Mouse (Mus musculus): Measurements from ENCODE around the gene Olfr718-ps1. TPM values are rescaled to one million over a fixed set of nuclear protein-coding genes. Genes with fewer than 3 reads are reported as not detected.

Olfr718-ps1 gene
- polyA plus RNA-seq, 1 experiment from 2014 or later = not detected

GRCm38 (mm10) chr5:143124805-143125378 lies 22.5 kb downstream of the Olfr718-ps1 start:
- Histone ChIP-seq H3K27me3 (replicated peaks; ENCODE audit: control insufficient read depth, insufficient read depth, low read length) (no peaks in the 10 kb centered on the region), H3K9me3 (replicated peaks; ENCODE audit: control insufficient read depth, low read length) (no peaks in the 10 kb centered on the region), H3K4me3 (ENCODE audit: low read depth, low read length) (no peak overlapping the region), H3K4me2 (ENCODE audit: low read length) (no peak overlapping the region), H3K4me1 (ENCODE audit: control insufficient read depth, insufficient read depth, low read length) (no peaks in the 10 kb centered on the region), H3K9ac (ENCODE audit: low read length) (no peak overlapping the region), H3K27ac (ENCODE audit: low read depth, low read length) (peak overlapping the region; percentile 82), H3K36me3 (ENCODE audit: control insufficient read depth, insufficient read depth, low read length) (no peaks in the 10 kb centered on the region)
- WGBS = 73% methylated on average over 4 of the region's 4 CpGs
- ATAC-seq (no peak), DNase-seq (ENCODE audit: low spot score) (no peak)

GRCm38 (mm10) chr5:143122673-143123072 lies 24.7 kb downstream of the Olfr718-ps1 start:
- Histone ChIP-seq H3K36me3 (ENCODE audit: control insufficient read depth, insufficient read depth, low read length) (no peaks in the 10 kb centered on the region), H3K27ac (ENCODE audit: low read depth, low read length) (no peak overlapping the region), H3K4me3 (ENCODE audit: low read depth, low read length) (no peak overlapping the region), H3K4me1 (ENCODE audit: control insufficient read depth, insufficient read depth, low read length) (no peaks in the 10 kb centered on the region), H3K27me3 (replicated peaks; ENCODE audit: control insufficient read depth, insufficient read depth, low read length) (no peaks in the 10 kb centered on the region), H3K4me2 (ENCODE audit: low read length) (no peak overlapping the region), H3K9ac (ENCODE audit: low read length) (no peak overlapping the region), H3K9me3 (replicated peaks; ENCODE audit: control insufficient read depth, low read length) (no peaks in the 10 kb centered on the region)
- 12% methylated on average over 1 of the region's 1 CpGs for WGBS
- DNase-seq (ENCODE audit: low spot score) = no peak
- no peak for ATAC-seq

GRCm38 (mm10) chr5:143122125-143122524 lies 25.3 kb downstream of the Olfr718-ps1 start:
- H3K4me3 ChIP-seq (ENCODE audit: low read depth, low read length) = no peak overlapping the region
- H3K4me1 ChIP-seq (ENCODE audit: control insufficient read depth, insufficient read depth, low read length) = no peaks in the 10 kb centered on the region
- WGBS = 74% methylated on average over 8 of the region's 8 CpGs
- no peak overlapping the region for H3K4me2 ChIP-seq (ENCODE audit: low read length)
- DNase-seq (ENCODE audit: low spot score) (no peak), ATAC-seq (no peak)
- H3K27ac ChIP-seq (ENCODE audit: low read depth, low read length) = no peak overlapping the region
- no peaks in the 10 kb centered on the region for H3K9me3 ChIP-seq (replicated peaks; ENCODE audit: control insufficient read depth, low read length)
- H3K9ac ChIP-seq (ENCODE audit: low read length) = no peak overlapping the region
- H3K36me3 ChIP-seq (ENCODE audit: control insufficient read depth, insufficient read depth, low read length) = no peaks in the 10 kb centered on the region
- H3K27me3 ChIP-seq (replicated peaks; ENCODE audit: control insufficient read depth, insufficient read depth, low read length) = no peaks in the 10 kb centered on the region

GRCm38 (mm10) chr5:143112281-143113246 lies 34.8 kb downstream of the Olfr718-ps1 start, which contains the start of gene Rnf216:
Gene Rnf216 (minus strand): TSS chr5:143112994.
- peak; percentile 95 for DNase-seq (ENCODE audit: low spot score)
- peaks cover 6% of the 10 kb centered on the region; the same call in 1 of the 2 replicates for H3K4me1 ChIP-seq (ENCODE audit: control insufficient read depth, insufficient read depth, low read length)
- H3K9ac ChIP-seq (ENCODE audit: low read length) = peak within 1 kb of the TSS; percentile 85
- ATAC-seq = peak; percentile 96
- H3K27ac ChIP-seq (ENCODE audit: low read depth, low read length) = peak within 1 kb of the TSS; percentile 85
- H3K36me3 ChIP-seq (ENCODE audit: control insufficient read depth, insufficient read depth, low read length) = no peaks in the 10 kb centered on the region
- under 1% methylated on average over 85 of the region's 110 CpGs for WGBS
- H3K9me3 ChIP-seq (replicated peaks; ENCODE audit: control insufficient read depth, low read length) = no peaks in the 10 kb centered on the region
- H3K4me3 ChIP-seq (ENCODE audit: low read depth, low read length) = peak within 1 kb of the TSS; percentile 90
- no peaks in the 10 kb centered on the region for H3K27me3 ChIP-seq (replicated peaks; ENCODE audit: control insufficient read depth, insufficient read depth, low read length)
- peak within 1 kb of the TSS; percentile 65 for H3K4me2 ChIP-seq (ENCODE audit: low read length)

- no peaks in the 10 kb centered on the region for H3K27me3 ChIP-seq (replicated peaks; ENCODE audit: control insufficient read depth, insufficient read depth, low read length)
- no peaks in the 10 kb centered on the region for H3K9me3 ChIP-seq (replicated peaks; ENCODE audit: control insufficient read depth, low read length)
- H3K4me3 ChIP-seq (ENCODE audit: low read depth, low read length) = no peak overlapping the region
- no peaks in the 10 kb centered on the region for H3K36me3 ChIP-seq (ENCODE audit: control insufficient read depth, insufficient read depth, low read length)
- H3K27ac ChIP-seq (ENCODE audit: low read depth, low read length) = no peak overlapping the region
- H3K9ac ChIP-seq (ENCODE audit: low read length) = no peak overlapping the region
- WGBS = 90% methylated on average over 3 of the region's 3 CpGs
- ATAC-seq (no peak), DNase-seq (ENCODE audit: low spot score) (no peak)
- no peak overlapping the region for H3K4me2 ChIP-seq (ENCODE audit: low read length)
- peaks cover 6% of the 10 kb centered on the region; the same call in 1 of the 2 replicates for H3K4me1 ChIP-seq (ENCODE audit: control insufficient read depth, insufficient read depth, low read length)
Measured at GRCm38 (mm10) chr5:143106842-143107241, 40.5 kb downstream of the Olfr718-ps1 start.

GRCm38 (mm10) chr5:143103231-143103630 lies 44.1 kb downstream of the Olfr718-ps1 start:
- 93% methylated on average over 2 of the region's 2 CpGs for whole genome bisulfite sequencing
- Histone ChIP-seq H3K9me3 (replicated peaks; ENCODE audit: control insufficient read depth, low read length) (no peaks in the 10 kb centered on the region), H3K9ac (ENCODE audit: low read length) (no peak overlapping the region), H3K27ac (ENCODE audit: low read depth, low read length) (no peak overlapping the region), H3K4me1 (ENCODE audit: control insufficient read depth, insufficient read depth, low read length) (0 out of 2 replicates have a peak, but pooled peaks cover 2% of the 10 kb centered on the region), H3K36me3 (ENCODE audit: control insufficient read depth, insufficient read depth, low read length) (no peaks in the 10 kb centered on the region), H3K27me3 (replicated peaks; ENCODE audit: control insufficient read depth, insufficient read depth, low read length) (no peaks in the 10 kb centered on the region), H3K4me3 (ENCODE audit: low read depth, low read length) (no peak overlapping the region), H3K4me2 (ENCODE audit: low read length) (no peak overlapping the region)
- DNase-seq (ENCODE audit: low spot score) (no peak), ATAC-seq (no peak)

GRCm38 (mm10) chr5:143101626-143102025 lies 45.8 kb downstream of the Olfr718-ps1 start:
- no peaks in the 10 kb centered on the region for H3K9me3 ChIP-seq (replicated peaks; ENCODE audit: control insufficient read depth, low read length)
- no peak overlapping the region for H3K4me2 ChIP-seq (ENCODE audit: low read length)
- DNase-seq (ENCODE audit: low spot score) (no peak), ATAC-seq (no peak)
- no peak overlapping the region for H3K4me3 ChIP-seq (ENCODE audit: low read depth, low read length)
- H3K4me1 ChIP-seq (ENCODE audit: control insufficient read depth, insufficient read depth, low read length) = 0 out of 2 replicates have a peak, but pooled peaks cover 2% of the 10 kb centered on the region
- no peak overlapping the region for H3K9ac ChIP-seq (ENCODE audit: low read length)
- WGBS = 93% methylated on average over 1 of the region's 1 CpGs
- no peak overlapping the region for H3K27ac ChIP-seq (ENCODE audit: low read depth, low read length)
- H3K27me3 ChIP-seq (replicated peaks; ENCODE audit: control insufficient read depth, insufficient read depth, low read length) = no peaks in the 10 kb centered on the region
- no peaks in the 10 kb centered on the region for H3K36me3 ChIP-seq (ENCODE audit: control insufficient read depth, insufficient read depth, low read length)

- no peak overlapping the region for H3K9ac ChIP-seq (ENCODE audit: low read length)
- peaks cover 25% of the 10 kb centered on the region for H3K36me3 ChIP-seq (ENCODE audit: control insufficient read depth, insufficient read depth, low read length)
- no peak overlapping the region for H3K4me3 ChIP-seq (ENCODE audit: low read depth, low read length)
- H3K27me3 ChIP-seq (replicated peaks; ENCODE audit: control insufficient read depth, insufficient read depth, low read length) = no peaks in the 10 kb centered on the region
- no peak for ATAC-seq
- no peaks in the 10 kb centered on the region for H3K9me3 ChIP-seq (replicated peaks; ENCODE audit: control insufficient read depth, low read length)
- H3K4me1 ChIP-seq (ENCODE audit: control insufficient read depth, insufficient read depth, low read length) = 0 out of 2 replicates have a peak, but pooled peaks cover 2% of the 10 kb centered on the region
- no peak overlapping the region for H3K27ac ChIP-seq (ENCODE audit: low read depth, low read length)
- no peak for DNase-seq (ENCODE audit: low spot score)
- no peak overlapping the region for H3K4me2 ChIP-seq (ENCODE audit: low read length)
- 89% methylated on average over 7 of the region's 7 CpGs for WGBS
Measured at GRCm38 (mm10) chr5:143095256-143095655, 52.1 kb downstream of the Olfr718-ps1 start.
